Mouse (Mus musculus) CD4-positive, CD25-positive, alpha-beta regulatory T cell (primary cell): ENCODE measurements around the gene Slc25a31. TPM values are rescaled to one million over a fixed set of nuclear protein-coding genes. Genes with fewer than 3 reads are reported as not detected.

ENCODE experiments used
- polyA plus RNA-seq: library from polyadenylated mRNA; unstranded; fragments of 100-300 nt; shearing (Covaris generic); gene quantifications from one replicate; pipeline ENCODE4 v1.2.1, GENCODE M21; 2017

The Slc25a31 gene
- polyA plus RNA-seq: not detected

DNA sequence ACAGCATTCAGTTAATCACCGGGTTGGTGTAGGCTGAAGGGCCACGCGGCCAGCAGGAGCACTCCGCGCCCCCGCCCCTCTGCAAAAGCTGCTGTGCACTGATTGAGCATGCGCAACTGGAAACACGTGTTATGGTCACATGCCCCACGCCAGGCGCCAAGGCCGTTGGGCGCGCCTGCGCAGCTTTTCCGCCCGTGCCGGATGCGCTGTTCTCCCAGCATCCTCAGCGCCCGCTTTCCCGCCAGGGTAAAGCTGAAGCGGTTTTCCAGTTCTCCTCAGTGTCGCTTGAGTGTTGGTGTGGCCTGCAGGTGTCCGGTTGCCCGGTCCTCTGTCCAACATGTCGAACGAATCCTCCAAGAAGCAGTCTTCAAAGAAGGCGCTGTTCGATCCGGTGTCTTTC lies at the start of gene Slc25a31:
Gene Slc25a31, plus strand, starts transcription at position 201 of the 400 bp plus-strand sequence.

DNA sequence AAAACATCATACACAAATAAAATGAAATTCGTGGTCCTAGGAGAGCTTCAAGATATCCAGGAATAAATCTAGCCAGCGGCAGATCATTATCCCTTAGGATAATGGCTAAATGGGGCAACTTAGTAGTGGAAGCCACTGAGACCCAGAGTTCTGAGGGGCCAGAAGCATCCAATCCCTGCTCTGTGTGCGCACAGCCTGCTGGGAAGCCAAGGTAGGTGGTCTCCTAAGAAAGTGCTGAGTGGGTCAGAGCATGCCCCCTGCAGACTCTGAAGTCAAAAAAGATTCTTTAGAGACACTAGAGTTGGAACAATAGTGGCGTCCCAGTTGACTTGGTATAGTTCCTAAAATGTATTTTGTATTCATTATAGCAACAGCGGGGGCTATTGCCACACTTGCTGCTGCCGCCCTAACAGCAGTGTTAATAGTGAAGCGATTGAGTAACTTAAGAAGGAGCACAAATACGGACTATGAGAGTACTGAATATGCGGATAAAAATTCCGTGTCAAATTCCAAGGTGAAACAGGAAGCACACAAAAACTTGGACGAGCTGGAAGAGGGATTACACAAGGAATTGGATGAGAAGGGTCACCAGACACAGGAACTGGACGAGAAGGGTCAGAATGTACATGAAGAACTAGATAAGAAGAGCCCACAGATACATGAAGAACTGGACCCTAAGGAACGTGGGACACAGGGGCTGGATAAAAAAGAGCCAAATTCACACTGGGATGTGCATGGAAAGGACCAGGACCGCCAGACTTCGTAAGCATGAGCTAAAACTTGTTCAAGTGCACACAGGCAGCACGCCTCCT lies 35.6 kb downstream of the Slc25a31 start, which contains the start of gene Hspa4l:
Gene Hspa4l, plus strand, starts transcription at position 472 of the 812 bp plus-strand sequence.

Other genes with a start within 250 kb of the Slc25a31 start
- 0.48 TPM for gene Intu, start 177.6 kb upstream of the Slc25a31 start, polyA plus RNA-seq
- gene Hspa4l, start 35.6 kb downstream of the Slc25a31 start, polyA plus RNA-seq: 26.0 TPM
- 12.7 TPM for gene Plk4, start 91.2 kb downstream of the Slc25a31 start, polyA plus RNA-seq
- gene Mfsd8, start 138.0 kb downstream of the Slc25a31 start, polyA plus RNA-seq: 15.8 TPM
- 15.4 TPM for gene Abhd18, start 138.1 kb downstream of the Slc25a31 start, polyA plus RNA-seq
- 0.61 TPM for gene 1700034I23Rik, start 193.7 kb downstream of the Slc25a31 start, polyA plus RNA-seq
- 37.5 TPM for gene Larp1b, start 241.0 kb downstream of the Slc25a31 start, polyA plus RNA-seq